Mouse (Mus musculus) limb, embryonic 12.5 days (tissue): ENCODE data around the gene Smcr8. TPM values are rescaled to one million over a fixed set of nuclear protein-coding genes. Genes with fewer than 3 reads are reported as not detected.

Experiments used
- ATAC-seq: fragments of 200-750 bp; cut with Nextera tagmentation; 2 replicates; pipeline ENCODE4 v1.8.0; 2017; ENCODE audit warnings: low read depth, moderate TSS enrichment; ENCODE audit not compliant: insufficient number of reproducible peaks, insufficient read depth, low FRiP score, low TSS enrichment
- H3K27ac ChIP-seq: fragments of 300-500 bp; sonication (generic); 2 replicates; pipeline ENCODE4 v1.5.1; 2016; ENCODE audit warnings: mild to moderate bottlenecking, moderate library complexity
- H3K27me3 ChIP-seq: fragments of 300-500 bp; sonication (generic); 2 replicates; pipeline ENCODE4 v1.6.1; 2016; ENCODE audit warnings: mild to moderate bottlenecking, moderate library complexity
- H3K36me3 ChIP-seq: fragments of 300-500 bp; sonication (generic); 2 replicates; pipeline ENCODE4 v1.6.1; 2016; ENCODE audit warnings: mild to moderate bottlenecking, moderate library complexity
- H3K4me1 ChIP-seq: fragments of 300-500 bp; sonication (generic); replicated peaks from 2 replicates; pipeline ENCODE4 v1.6.1; 2016
- H3K4me2 ChIP-seq: fragments of 300-500 bp; sonication (generic); 2 replicates; pipeline ENCODE4 v1.6.1; 2016; ENCODE audit warnings: mild to moderate bottlenecking, moderate library complexity
- H3K4me3 ChIP-seq: fragments of 300-500 bp; sonication (generic); replicated peaks from 2 replicates; pipeline ENCODE4 v1.5.1; 2016; ENCODE audit warnings: mild to moderate bottlenecking
- H3K9ac ChIP-seq: fragments of 300-500 bp; sonication (generic); replicated peaks from 2 replicates; pipeline ENCODE4 v1.6.1; 2016; ENCODE audit warnings: mild to moderate bottlenecking, moderate library complexity
- H3K9me3 ChIP-seq: fragments of 300-500 bp; sonication (generic); 2 replicates; pipeline ENCODE4 v1.6.1; 2016; ENCODE audit warnings: mild to moderate bottlenecking, moderate library complexity
- WGBS: fragments of 180-500 bp; shearing (Covaris S2); methylation state at CpG from one replicate; pipeline ENCODE4 v1.1.7; 2016; 5-methylcytosine and 5-hydroxymethylcytosine counted together
- polyA plus RNA-seq: library from polyadenylated mRNA; unstranded; fragments of >200 nt; fragmentation: Nextera tagmentation; extraction: Ambion mirVana; gene quantifications from 2 replicates; pipeline ENCODE4 v1.2.1, GENCODE M21; 2016

Smcr8 gene
- polyA plus RNA-seq = 6.3 and 7.8 TPM in 2 replicates

- H3K4me3 ChIP-seq = peak within 1 kb of the TSS; percentile 87
- peak; percentile 92 for ATAC-seq
- H3K4me1 ChIP-seq = peaks cover 58% of the 10 kb centered on the region
- H3K27me3 ChIP-seq = no peaks in the 10 kb centered on the region
- H3K27ac ChIP-seq = peak within 1 kb of the TSS; percentile 90
- H3K9ac ChIP-seq = peak within 1 kb of the TSS; percentile 79
- H3K9me3 ChIP-seq = no peaks in the 10 kb centered on the region
- H3K4me2 ChIP-seq = peak within 1 kb of the TSS; percentile 90
- peaks cover 34% of the 10 kb centered on the region for H3K36me3 ChIP-seq
- under 1% methylated on average over 62 of the region's 62 CpGs for WGBS
Observed at GRCm38 (mm10) chr11:60776829-60777740, at the start of gene Smcr8, which contains the start of gene Top3a. TSS of gene Smcr8 (plus strand) at chr11:60777524. TSS of gene Top3a (minus strand) at chr11:60777365.

- H3K4me3 ChIP-seq = peak within 1 kb of the TSS; percentile 87
- H3K9ac ChIP-seq = peak within 1 kb of the TSS; percentile 84
- peak within 1 kb of the TSS; percentile 87 for H3K27ac ChIP-seq
- peaks cover 46% of the 10 kb centered on the region for H3K36me3 ChIP-seq
- peak; percentile 79 for ATAC-seq
- H3K9me3 ChIP-seq = no peaks in the 10 kb centered on the region
- under 1% methylated on average over 44 of the region's 44 CpGs for WGBS
- H3K4me1 ChIP-seq = peaks cover 23% of the 10 kb centered on the region
- peak within 1 kb of the TSS; percentile 75 for H3K4me2 ChIP-seq
- H3K27me3 ChIP-seq = no peaks in the 10 kb centered on the region
Observed at GRCm38 (mm10) chr11:60728260-60728761, 49.0 kb upstream of the Smcr8 start, which contains the start of gene Mief2. TSS of gene Mief2 (plus strand) at chr11:60728398.

- Histone ChIP-seq H3K4me1 (peaks cover 23% of the 10 kb centered on the region), H3K9me3 (no peaks in the 10 kb centered on the region), H3K36me3 (peaks cover 42% of the 10 kb centered on the region), H3K27ac (no peak overlapping the region), H3K4me3 (peak overlapping the region; percentile 87), H3K9ac (peak overlapping the region; percentile 69), H3K4me2 (peak overlapping the region; percentile 75), H3K27me3 (no peaks in the 10 kb centered on the region)
- no peak for ATAC-seq
- 79% methylated on average over 6 of the region's 6 CpGs for WGBS
Observed at GRCm38 (mm10) chr11:60729217-60729641, 48.1 kb upstream of the Smcr8 start.

- peaks cover 37% of the 10 kb centered on the region for H3K36me3 ChIP-seq
- WGBS = 81% methylated on average over 9 of the region's 9 CpGs
Observed at GRCm38 (mm10) chr11:60730169-60730568, 47.2 kb upstream of the Smcr8 start.

GRCm38 (mm10) chr11:60731251-60731650 lies 46.1 kb upstream of the Smcr8 start:
- Histone ChIP-seq H3K4me2 (no peak overlapping the region), H3K9ac (no peak overlapping the region; the same call in 1 of the 2 replicates), H3K4me3 (no peak overlapping the region), H3K9me3 (no peaks in the 10 kb centered on the region), H3K36me3 (peaks cover 37% of the 10 kb centered on the region), H3K4me1 (peaks cover 18% of the 10 kb centered on the region), H3K27me3 (no peaks in the 10 kb centered on the region), H3K27ac (no peak overlapping the region)
- ATAC-seq = no peak
- 90% methylated on average over 14 of the region's 14 CpGs for WGBS

More at GRCm38 (mm10) chr11:60730169-60730568, 47.2 kb upstream of the Smcr8 start:
- Histone ChIP-seq H3K9me3 (no peaks in the 10 kb centered on the region), H3K4me1 (peaks cover 23% of the 10 kb centered on the region), H3K4me2 (no peak overlapping the region), H3K27me3 (no peaks in the 10 kb centered on the region), H3K27ac (no peak overlapping the region), H3K4me3 (no peak overlapping the region), H3K9ac (no peak overlapping the region)
- ATAC-seq = no peak

- peaks cover 48% of the 10 kb centered on the region for H3K36me3 ChIP-seq
- H3K4me2 ChIP-seq = no peak overlapping the region
- no peak overlapping the region for H3K4me3 ChIP-seq
- H3K27me3 ChIP-seq = no peaks in the 10 kb centered on the region
- 84% methylated on average over 2 of the region's 2 CpGs for WGBS
- H3K9me3 ChIP-seq = no peaks in the 10 kb centered on the region
- H3K27ac ChIP-seq = no peak overlapping the region
- no peak for ATAC-seq
- no peak overlapping the region for H3K9ac ChIP-seq
- H3K4me1 ChIP-seq = peaks cover 2% of the 10 kb centered on the region
Observed at GRCm38 (mm10) chr11:60734206-60734605, 43.1 kb upstream of the Smcr8 start.

- Histone ChIP-seq H3K4me2 (no peak overlapping the region), H3K4me1 (no peaks in the 10 kb centered on the region), H3K9me3 (no peaks in the 10 kb centered on the region), H3K27me3 (no peaks in the 10 kb centered on the region), H3K9ac (no peak overlapping the region), H3K27ac (no peak overlapping the region), H3K4me3 (no peak overlapping the region), H3K36me3 (peaks cover 57% of the 10 kb centered on the region)
- no peak for ATAC-seq
- WGBS = 81% methylated on average over 5 of the region's 5 CpGs
Observed at GRCm38 (mm10) chr11:60735191-60735590, 42.1 kb upstream of the Smcr8 start.

- Histone ChIP-seq H3K27me3 (no peaks in the 10 kb centered on the region), H3K9ac (no peak overlapping the region), H3K4me3 (no peak overlapping the region), H3K36me3 (peaks cover 57% of the 10 kb centered on the region), H3K27ac (no peak overlapping the region), H3K4me1 (no peaks in the 10 kb centered on the region), H3K4me2 (no peak overlapping the region), H3K9me3 (no peaks in the 10 kb centered on the region)
- ATAC-seq = no peak
- 83% methylated on average over 3 of the region's 3 CpGs for WGBS
Observed at GRCm38 (mm10) chr11:60736491-60736890, 40.8 kb upstream of the Smcr8 start.

- no peaks in the 10 kb centered on the region for H3K4me1 ChIP-seq
- no peak overlapping the region for H3K4me2 ChIP-seq
- H3K27me3 ChIP-seq = no peaks in the 10 kb centered on the region
- peaks cover 59% of the 10 kb centered on the region for H3K36me3 ChIP-seq
- no peaks in the 10 kb centered on the region for H3K9me3 ChIP-seq
- H3K27ac ChIP-seq = no peak overlapping the region
- no peak overlapping the region for H3K9ac ChIP-seq
- no peak for ATAC-seq
- H3K4me3 ChIP-seq = no peak overlapping the region
Observed at GRCm38 (mm10) chr11:60737450-60737849, 39.9 kb upstream of the Smcr8 start.

GRCm38 (mm10) chr11:60740321-60740720 lies 37.0 kb upstream of the Smcr8 start:
- H3K27ac ChIP-seq = no peak overlapping the region
- no peaks in the 10 kb centered on the region for H3K27me3 ChIP-seq
- H3K4me1 ChIP-seq = no peaks in the 10 kb centered on the region
- no peak for ATAC-seq
- H3K4me3 ChIP-seq = no peak overlapping the region
- H3K9me3 ChIP-seq = no peaks in the 10 kb centered on the region
- no peak overlapping the region for H3K9ac ChIP-seq
- WGBS = 82% methylated on average over 3 of the region's 3 CpGs
- H3K36me3 ChIP-seq = peaks cover 72% of the 10 kb centered on the region
- H3K4me2 ChIP-seq = no peak overlapping the region

- Histone ChIP-seq H3K9ac (no peak overlapping the region), H3K4me2 (no peak overlapping the region), H3K4me3 (no peak overlapping the region), H3K27me3 (no peaks in the 10 kb centered on the region), H3K36me3 (peaks cover 93% of the 10 kb centered on the region), H3K27ac (no peak overlapping the region), H3K9me3 (no peaks in the 10 kb centered on the region), H3K4me1 (no peaks in the 10 kb centered on the region)
- WGBS = 97% methylated on average over 7 of the region's 7 CpGs
- no peak for ATAC-seq
Observed at GRCm38 (mm10) chr11:60755570-60755969, 21.8 kb upstream of the Smcr8 start.
